Mouse (Mus musculus) mouse trophoblast stem cell (cell line): Measurements from ENCODE around the gene 1700017D01Rik.

Source experiments
- in situ Hi-C, 2 experiments: fragments of 300-500 bp; cut with MseI, MboI; formaldehyde crosslinking; loops; 2 replicates in 1 of 2; 3 replicates in 1 of 2; pipeline ENCODE4 v1.15.1; 2025

The 1700017D01Rik gene

DNA sequence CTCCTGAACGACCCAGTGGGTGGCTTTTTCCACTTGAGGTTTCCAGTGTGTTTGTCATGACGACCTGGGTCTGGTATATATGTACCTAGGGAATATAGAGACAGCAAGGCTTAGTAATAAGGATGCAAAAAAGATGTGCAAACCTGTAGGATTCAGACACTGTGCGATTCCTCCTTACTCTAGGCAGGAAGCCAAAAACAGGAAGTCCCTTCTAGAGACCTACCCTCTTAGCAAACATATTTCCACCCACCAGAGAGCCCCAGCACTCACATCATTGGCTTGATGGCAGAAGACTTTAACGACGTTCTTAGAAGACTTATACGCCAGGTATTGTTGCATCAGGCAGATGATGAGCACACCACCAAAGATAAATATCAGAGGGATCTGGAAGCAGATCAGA, 82.7 kb downstream of the 1700017D01Rik start:
- in situ Hi-C loops: no loop called here
